Mouse (Mus musculus) brown adipose tissue, adult 24 weeks (tissue): Measurements from ENCODE around the gene Nxpe4. TPM values are rescaled to one million over a fixed set of nuclear protein-coding genes. Genes with fewer than 3 reads are reported as not detected.

Source experiments
- H3K27ac ChIP-seq: fragments of 200-500 bp; replicated peaks from 2 replicates; pipeline ENCODE4 v1.5.1; 2012; ENCODE audit warnings: low read depth, mild to moderate bottlenecking, low read length
- H3K4me1 ChIP-seq: fragments of 200-500 bp; 2 replicates; pipeline ENCODE4 v1.6.1; 2012; ENCODE audit warnings: low read length, mixed read lengths; ENCODE audit not compliant: control insufficient read depth, insufficient read depth, insufficient read length
- H3K4me3 ChIP-seq: fragments of 200-500 bp; 2 replicates; pipeline ENCODE4 v1.5.1; 2012; ENCODE audit warnings: low read depth, mild to moderate bottlenecking, low read length, moderate library complexity; ENCODE audit not compliant: insufficient read depth
- polyA plus RNA-seq: library from polyadenylated mRNA; stranded (reverse); fragments of >200 nt; gene quantifications from 2 replicates; pipeline ENCODE4 v1.2.4, GENCODE M21; 2012; ENCODE audit not compliant: missing spikeins, insufficient read depth, insufficient read length

The Nxpe4 gene
- polyA plus RNA-seq, 1 experiment, result 2.8 TPM

GRCm38 (mm10) chr9:48423256-48423655, 261.4 kb downstream of the Nxpe4 start:
- H3K27ac ChIP-seq, result no peak overlapping the region
- no peaks in the 10 kb centered on the region for H3K4me1 ChIP-seq
- H3K4me3 ChIP-seq, result no peak overlapping the region

GRCm38 (mm10) chr9:48427176-48427575, 265.4 kb downstream of the Nxpe4 start:
- Histone ChIP-seq H3K27ac (no peak overlapping the region), H3K4me3 (no peak overlapping the region), H3K4me1 (no peaks in the 10 kb centered on the region)

- no peaks in the 10 kb centered on the region for H3K4me1 ChIP-seq
- H3K4me3 ChIP-seq, result no peak overlapping the region
- H3K27ac ChIP-seq, result no peak overlapping the region
These were observed 270.6 kb downstream of the Nxpe4 start for GRCm38 (mm10) chr9:48432449-48432848.

- no peaks in the 10 kb centered on the region for H3K4me1 ChIP-seq
- no peak overlapping the region for H3K4me3 ChIP-seq
- no peak overlapping the region for H3K27ac ChIP-seq
These were observed 282.1 kb downstream of the Nxpe4 start for GRCm38 (mm10) chr9:48443873-48444272.

- Histone ChIP-seq H3K4me3 (no peak overlapping the region), H3K27ac (no peak overlapping the region), H3K4me1 (no peaks in the 10 kb centered on the region)
These were observed 283.0 kb downstream of the Nxpe4 start for GRCm38 (mm10) chr9:48444821-48445220.

- no peak overlapping the region for H3K27ac ChIP-seq
- H3K4me3 ChIP-seq, result no peak overlapping the region
- H3K4me1 ChIP-seq, result no peaks in the 10 kb centered on the region
These were observed 286.0 kb downstream of the Nxpe4 start for GRCm38 (mm10) chr9:48447783-48448209.

Other genes with a start within 250 kb of the Nxpe4 start
- gene Nxpe2, start 191.4 kb downstream of the Nxpe4 start, polyA plus RNA-seq, result 0.54 and 2.2 TPM in 2 replicates